Mouse (Mus musculus): ENCODE measurements around the gene Tbx3.

DNA sequence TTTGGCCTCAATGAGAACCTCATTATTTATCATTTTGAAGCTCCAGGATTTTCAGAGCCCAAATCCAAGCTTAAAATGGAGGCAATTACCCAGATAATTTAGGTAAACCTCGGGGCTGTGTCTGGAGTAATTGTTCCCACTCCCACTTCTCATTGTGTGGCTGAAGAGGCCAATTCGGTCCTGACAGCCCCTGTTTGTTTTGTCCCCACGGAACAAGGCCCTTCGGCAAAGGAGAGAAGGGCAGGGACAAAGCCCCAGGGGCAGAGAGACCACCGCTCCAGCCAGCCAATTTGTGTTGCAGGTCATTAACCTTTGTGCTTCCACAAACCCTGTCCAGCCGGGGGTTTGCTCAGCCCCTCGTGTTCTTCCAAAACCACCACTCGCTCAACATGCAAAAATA lies 24.4 kb downstream of the Tbx3 start:
- TF ChIP-seq CTCF (IDR thresholded peaks at IDR 0.05; ENCODE audit: low read depth): no peak
- TF ChIP-seq EP300 (IDR thresholded peaks at IDR 0.05; ENCODE audit: low read depth): no peak

Data from heart, postnatal 0 days (tissue).